Mouse (Mus musculus) kidney, embryonic 15.5 days (tissue): ENCODE measurements around the gene Ech1. TPM values are rescaled to one million over a fixed set of nuclear protein-coding genes. Genes with fewer than 3 reads are reported as not detected.

Source experiments
- ATAC-seq: fragments of 200-750 bp; cut with Nextera tagmentation; replicated peaks from 2 replicates; pipeline ENCODE4 v1.8.0; 2017; ENCODE audit warnings: moderate TSS enrichment; ENCODE audit not compliant: low FRiP score
- H3K27ac ChIP-seq: fragments of 300-500 bp; sonication (generic); 2 replicates; pipeline ENCODE4 v1.5.1; 2015; ENCODE audit warnings: mild to moderate bottlenecking, inconsistent platforms
- H3K27me3 ChIP-seq: fragments of 300-500 bp; sonication (generic); 2 replicates; pipeline ENCODE4 v1.6.1; 2015; ENCODE audit warnings: inconsistent platforms
- H3K36me3 ChIP-seq: fragments of 300-500 bp; sonication (generic); 2 replicates; pipeline ENCODE4 v1.6.1; 2015; ENCODE audit warnings: inconsistent platforms
- H3K4me1 ChIP-seq: fragments of 300-500 bp; sonication (generic); 2 replicates; pipeline ENCODE4 v1.6.1; 2015; ENCODE audit warnings: inconsistent platforms
- H3K4me2 ChIP-seq: fragments of 300-500 bp; sonication (generic); 2 replicates; pipeline ENCODE4 v1.6.1; 2015; ENCODE audit warnings: moderate library complexity, mild to moderate bottlenecking, inconsistent platforms
- H3K4me3 ChIP-seq: fragments of 300-500 bp; sonication (generic); replicated peaks from 2 replicates; pipeline ENCODE4 v1.5.1; 2015; ENCODE audit warnings: mild to moderate bottlenecking, inconsistent platforms
- H3K9ac ChIP-seq: fragments of 300-500 bp; sonication (generic); 2 replicates; pipeline ENCODE4 v1.6.1; 2015; ENCODE audit warnings: mild to moderate bottlenecking, inconsistent platforms
- H3K9me3 ChIP-seq: fragments of 300-500 bp; sonication (generic); replicated peaks from 2 replicates; pipeline ENCODE4 v1.6.1; 2016; ENCODE audit warnings: inconsistent platforms
- WGBS: fragments of 180-500 bp; shearing (Covaris S2); methylation state at CpG from one replicate; pipeline ENCODE4 v1.1.7; 2015; ENCODE audit warnings: mixed read lengths; 5-methylcytosine and 5-hydroxymethylcytosine counted together
- polyA plus RNA-seq: library from polyadenylated mRNA; unstranded; fragments of >200 nt; fragmentation: Nextera tagmentation; extraction: Ambion mirVana; gene quantifications from 2 replicates; pipeline ENCODE4 v1.2.1, GENCODE M21; 2015

Gene Ech1
- polyA plus RNA-seq, 1 experiment from 2014 or later, result 164 TPM

GRCm38 (mm10) chr7:28815230-28815629 is 9.8 kb upstream of the Ech1 start:
- WGBS, result 89% methylated on average over 9 of the region's 9 CpGs
- no peak overlapping the region for H3K4me2 ChIP-seq
- no peak overlapping the region for H3K4me3 ChIP-seq
- H3K9me3 ChIP-seq, result no peaks in the 10 kb centered on the region
- ATAC-seq, result no peak
- H3K36me3 ChIP-seq, result peaks cover 85% of the 10 kb centered on the region
- H3K27me3 ChIP-seq, result no peaks in the 10 kb centered on the region
- peaks cover 79% of the 10 kb centered on the region for H3K4me1 ChIP-seq
- H3K27ac ChIP-seq, result no peak overlapping the region
- H3K9ac ChIP-seq, result no peak overlapping the region

- Histone ChIP-seq H3K36me3 (peaks cover 95% of the 10 kb centered on the region), H3K4me1 (peaks cover 88% of the 10 kb centered on the region), H3K4me3 (no peak overlapping the region), H3K9me3 (no peaks in the 10 kb centered on the region), H3K27ac (0 out of 2 replicates have a peak overlapping the region, but pooled peaks have one; percentile 20), H3K27me3 (no peaks in the 10 kb centered on the region), H3K9ac (no peak overlapping the region; the same call in 1 of the 2 replicates), H3K4me2 (no peak overlapping the region)
- 83% methylated on average over 9 of the region's 9 CpGs for WGBS
- ATAC-seq, result no peak
Measured at GRCm38 (mm10) chr7:28816201-28816600, 8.8 kb upstream of the Ech1 start.

GRCm38 (mm10) chr7:28816920-28817319 is 8.1 kb upstream of the Ech1 start:
- Histone ChIP-seq H3K27ac (no peak overlapping the region), H3K4me1 (peaks cover 88% of the 10 kb centered on the region), H3K9me3 (no peaks in the 10 kb centered on the region), H3K4me2 (no peak overlapping the region), H3K4me3 (no peak overlapping the region), H3K9ac (no peak overlapping the region), H3K36me3 (peaks cover 100% of the 10 kb centered on the region), H3K27me3 (no peaks in the 10 kb centered on the region)
- 94% methylated on average over 10 of the region's 10 CpGs for WGBS
- ATAC-seq, result no peak

GRCm38 (mm10) chr7:28817524-28817923 is 7.5 kb upstream of the Ech1 start:
- Histone ChIP-seq H3K9me3 (no peaks in the 10 kb centered on the region), H3K4me1 (peaks cover 82% of the 10 kb centered on the region), H3K9ac (no peak overlapping the region), H3K4me2 (no peak overlapping the region), H3K4me3 (no peak overlapping the region), H3K36me3 (peaks cover 100% of the 10 kb centered on the region), H3K27ac (no peak overlapping the region; the same call in 1 of the 2 replicates), H3K27me3 (no peaks in the 10 kb centered on the region)
- 73% methylated on average over 6 of the region's 6 CpGs for WGBS
- ATAC-seq, result no peak

- H3K27me3 ChIP-seq, result no peaks in the 10 kb centered on the region
- peaks cover 77% of the 10 kb centered on the region for H3K4me1 ChIP-seq
- peaks cover 100% of the 10 kb centered on the region for H3K36me3 ChIP-seq
- H3K4me2 ChIP-seq, result no peak overlapping the region
- H3K9ac ChIP-seq, result no peak overlapping the region
- no peak for ATAC-seq
- no peaks in the 10 kb centered on the region for H3K9me3 ChIP-seq
- H3K27ac ChIP-seq, result no peak overlapping the region; the same call in 1 of the 2 replicates
- 77% methylated on average over 4 of the region's 4 CpGs for WGBS
- H3K4me3 ChIP-seq, result no peak overlapping the region
Measured at GRCm38 (mm10) chr7:28817957-28818356, 7.1 kb upstream of the Ech1 start.

- Histone ChIP-seq H3K4me3 (no peak overlapping the region), H3K9ac (no peak overlapping the region), H3K27ac (no peak overlapping the region), H3K9me3 (no peaks in the 10 kb centered on the region), H3K27me3 (no peaks in the 10 kb centered on the region), H3K4me2 (no peak overlapping the region), H3K36me3 (peaks cover 99% of the 10 kb centered on the region), H3K4me1 (peaks cover 75% of the 10 kb centered on the region)
- 0 out of 2 replicates have a peak, but pooled peaks have one; percentile 10 for ATAC-seq
- WGBS, result 86% methylated on average over 18 of the region's 18 CpGs
Measured at GRCm38 (mm10) chr7:28818436-28818835, 6.6 kb upstream of the Ech1 start.

GRCm38 (mm10) chr7:28818861-28819452 is 6.1 kb upstream of the Ech1 start:
- ATAC-seq, result no peak
- Histone ChIP-seq H3K27ac (no peak overlapping the region), H3K9ac (no peak overlapping the region), H3K4me3 (no peak overlapping the region), H3K9me3 (no peaks in the 10 kb centered on the region), H3K4me1 (peaks cover 74% of the 10 kb centered on the region), H3K36me3 (peaks cover 94% of the 10 kb centered on the region), H3K4me2 (no peak overlapping the region), H3K27me3 (no peaks in the 10 kb centered on the region)
- 84% methylated on average over 4 of the region's 4 CpGs for WGBS

- peaks cover 74% of the 10 kb centered on the region for H3K4me1 ChIP-seq
- no peak overlapping the region for H3K4me3 ChIP-seq
- no peaks in the 10 kb centered on the region for H3K27me3 ChIP-seq
- no peak for ATAC-seq
- H3K4me2 ChIP-seq, result no peak overlapping the region
- no peaks in the 10 kb centered on the region for H3K9me3 ChIP-seq
- peaks cover 88% of the 10 kb centered on the region for H3K36me3 ChIP-seq
- no peak overlapping the region for H3K9ac ChIP-seq
- WGBS, result 86% methylated on average over 4 of the region's 4 CpGs
- H3K27ac ChIP-seq, result 0 out of 2 replicates have a peak overlapping the region, but pooled peaks have one; percentile 18
Measured at GRCm38 (mm10) chr7:28819571-28819970, 5.4 kb upstream of the Ech1 start.

GRCm38 (mm10) chr7:28820358-28821260 is 4.4 kb upstream of the Ech1 start:
- 65% methylated on average over 12 of the region's 12 CpGs for WGBS
- Histone ChIP-seq H3K36me3 (peaks cover 78% of the 10 kb centered on the region), H3K27me3 (no peaks in the 10 kb centered on the region), H3K27ac (peak overlapping the region; percentile 63), H3K4me2 (no peak overlapping the region), H3K9me3 (no peaks in the 10 kb centered on the region), H3K4me1 (peaks cover 69% of the 10 kb centered on the region), H3K4me3 (no peak overlapping the region), H3K9ac (no peak overlapping the region)
- no peak for ATAC-seq

GRCm38 (mm10) chr7:28821261-28821831 is 3.7 kb upstream of the Ech1 start:
- Histone ChIP-seq H3K27me3 (no peaks in the 10 kb centered on the region), H3K9ac (no peak overlapping the region), H3K4me1 (peaks cover 69% of the 10 kb centered on the region), H3K9me3 (no peaks in the 10 kb centered on the region), H3K27ac (peak overlapping the region; percentile 63), H3K4me3 (no peak overlapping the region), H3K4me2 (no peak overlapping the region), H3K36me3 (peaks cover 70% of the 10 kb centered on the region)
- WGBS, result 63% methylated on average over 10 of the region's 10 CpGs
- no peak for ATAC-seq

GRCm38 (mm10) chr7:28822556-28822955 is 2.5 kb upstream of the Ech1 start:
- no peak for ATAC-seq
- H3K4me2 ChIP-seq, result no peak overlapping the region
- 63% methylated on average over 1 of the region's 1 CpGs for WGBS
- H3K4me3 ChIP-seq, result no peak overlapping the region
- H3K27me3 ChIP-seq, result no peaks in the 10 kb centered on the region
- no peak overlapping the region for H3K9ac ChIP-seq
- no peaks in the 10 kb centered on the region for H3K9me3 ChIP-seq
- H3K27ac ChIP-seq, result peak overlapping the region; percentile 57
- peaks cover 58% of the 10 kb centered on the region for H3K36me3 ChIP-seq
- peaks cover 62% of the 10 kb centered on the region for H3K4me1 ChIP-seq
